Mouse (Mus musculus): Measurements from ENCODE around the gene Cdc20. TPM values are rescaled to one million over a fixed set of nuclear protein-coding genes. Genes with fewer than 3 reads are reported as not detected.

Gene Cdc20
- polyA plus RNA-seq (2012; rRNA removed) = 35.4 and 43.2 TPM in 2 replicates

GRCm38 (mm10) chr4:118436820-118437603 is at the start of gene Cdc20:
TSS of gene Cdc20 (minus strand) at chr4:118437352.

GRCm38 (mm10) chr4:118457345-118457975 is 20.3 kb upstream of the Cdc20 start, which contains the start of gene Mpl:
TSS of gene Mpl (minus strand) at chr4:118457513.

GRCm38 (mm10) chr4:118427768-118428451 is 9.2 kb downstream of the Cdc20 start, which contains the start of gene Elovl1:
TSS of gene Elovl1 (plus strand) at chr4:118428093.

GRCm38 (mm10) chr4:118409142-118409900 is 27.8 kb downstream of the Cdc20 start, which contains the start of the genes Szt2 and Med8:
TSS of gene Szt2 (minus strand) at chr4:118409273.
TSS of gene Med8 (plus strand) at chr4:118409337.

Other genes starting within 250 kb of the Cdc20 start
- 207 and 212 TPM in 2 replicates for gene Ptprf, start 145.9 kb downstream of the Cdc20 start, polyA plus RNA-seq (2012; rRNA removed)
- gene Szt2, start 28.1 kb downstream of the Cdc20 start, polyA plus RNA-seq (2012; rRNA removed) = 31.2 and 35.3 TPM in 2 replicates
- 20.8 and 22.0 TPM in 2 replicates for gene Med8, start 28.0 kb downstream of the Cdc20 start, polyA plus RNA-seq (2012; rRNA removed)
- gene Elovl1, start 9.3 kb downstream of the Cdc20 start, polyA plus RNA-seq (2012; rRNA removed) = 176 and 229 TPM in 2 replicates
- gene Mpl, start 20.2 kb upstream of the Cdc20 start, polyA plus RNA-seq (2012; rRNA removed) = 0.05 and 0.08 TPM in 2 replicates
- 20.3 and 24.4 TPM in 2 replicates for gene Tie1, start 52.7 kb upstream of the Cdc20 start, polyA plus RNA-seq (2012; rRNA removed)
- 104 and 125 TPM in 2 replicates for gene 2610528J11Rik, start 89.6 kb upstream of the Cdc20 start, polyA plus RNA-seq (2012; rRNA removed)
- gene Tmem125, start 106.7 kb upstream of the Cdc20 start, polyA plus RNA-seq (2012; rRNA removed) = 35.4 and 47.7 TPM in 2 replicates
- not detected in 2 replicates for gene Cfap57, start 183.4 kb upstream of the Cdc20 start, polyA plus RNA-seq (2012; rRNA removed)
- gene Ebna1bp2, start 183.4 kb upstream of the Cdc20 start, polyA plus RNA-seq (2012; rRNA removed) = 22.2 and 22.7 TPM in 2 replicates
- not detected in 2 replicates for gene Olfr62, start 221.6 kb upstream of the Cdc20 start, polyA plus RNA-seq (2012; rRNA removed)